Mouse (Mus musculus) heart, postnatal 0 days (tissue): Measurements from ENCODE around the gene Adarb1. TPM values are rescaled to one million over a fixed set of nuclear protein-coding genes. Genes with fewer than 3 reads are reported as not detected.

Source experiments
- ATAC-seq: fragments of 200-750 bp; cut with Nextera tagmentation; 2 replicates; pipeline ENCODE4 v1.8.0; 2017; ENCODE audit warnings: low read depth, moderate number of reproducible peaks, moderate library complexity; ENCODE audit not compliant: insufficient read depth
- DNase-seq: peaks from one replicate; pipeline ENCODE4 v3.0.0-alpha.2; 2016; ENCODE audit warnings: low spot score
- H3K27ac ChIP-seq: fragments of 300-500 bp; sonication (generic); 2 replicates; pipeline ENCODE4 v1.5.1; 2014; ENCODE audit warnings: low read depth, mild to moderate bottlenecking
- H3K27me3 ChIP-seq: fragments of 300-500 bp; sonication (generic); 2 replicates; pipeline ENCODE4 v1.6.1; 2014; ENCODE audit warnings: low read length, mixed read lengths; ENCODE audit not compliant: control insufficient read depth, insufficient read depth
- H3K36me3 ChIP-seq: fragments of 300-500 bp; sonication (generic); replicated peaks from 2 replicates; pipeline ENCODE4 v1.6.1; 2014; ENCODE audit warnings: low read length, mixed read lengths; ENCODE audit not compliant: control insufficient read depth, insufficient read depth
- H3K4me1 ChIP-seq: fragments of 300-500 bp; sonication (generic); 2 replicates; pipeline ENCODE4 v1.6.1; 2014; ENCODE audit warnings: antibody characterized with exemption; ENCODE audit not compliant: control insufficient read depth, insufficient read depth
- H3K4me2 ChIP-seq: fragments of 300-500 bp; sonication (generic); 2 replicates; pipeline ENCODE4 v1.6.1; 2014; ENCODE audit warnings: low read depth, mild to moderate bottlenecking, low read length, moderate library complexity
- H3K4me3 ChIP-seq: fragments of 300-500 bp; sonication (generic); 2 replicates; pipeline ENCODE4 v1.5.1; 2014; ENCODE audit warnings: low read depth, low read length
- H3K9ac ChIP-seq: fragments of 300-500 bp; sonication (generic); replicated peaks from 2 replicates; pipeline ENCODE4 v1.6.1; 2014; ENCODE audit warnings: low read depth, low read length, mixed read lengths
- H3K9me3 ChIP-seq: fragments of 300-500 bp; sonication (generic); replicated peaks from 2 replicates; pipeline ENCODE4 v1.6.1; 2016; ENCODE audit warnings: low read length; ENCODE audit not compliant: control insufficient read depth
- CTCF ChIP-seq: IDR thresholded peaks from 2 replicates; pipeline ENCODE4 v1.5.1; 2016; ENCODE audit warnings: antibody characterized with exemption, control low read depth, low read depth
- EP300 ChIP-seq: IDR thresholded peaks from 2 replicates; pipeline ENCODE4 v1.6.1; 2016; ENCODE audit warnings: antibody characterized with exemption, low read depth
- WGBS: fragments of 180-500 bp; shearing (Covaris S2); extraction: QIAGEN DNeasy Blood & Tissue Kit; methylation state at CpG from one replicate; pipeline ENCODE4 v1.1.7; 2014; 5-methylcytosine and 5-hydroxymethylcytosine counted together
- polyA plus RNA-seq: library from polyadenylated mRNA; unstranded; fragments of >200 nt; fragmentation: Nextera tagmentation; extraction: Ambion mirVana; gene quantifications from 2 replicates; pipeline ENCODE4 v1.2.1, GENCODE M21; 2015
- total RNA-seq: library from RNA; depleted of rRNA; stranded (reverse); fragments of >200 nt; gene quantifications from 2 replicates; pipeline ENCODE4 v1.2.3, GENCODE M21; 2014; ENCODE audit warnings: low replicate concordance

Gene Adarb1
- total and polyA plus RNA-seq, 2 experiments from 2014 or later: 7.8 to 23.7 TPM

DNA sequence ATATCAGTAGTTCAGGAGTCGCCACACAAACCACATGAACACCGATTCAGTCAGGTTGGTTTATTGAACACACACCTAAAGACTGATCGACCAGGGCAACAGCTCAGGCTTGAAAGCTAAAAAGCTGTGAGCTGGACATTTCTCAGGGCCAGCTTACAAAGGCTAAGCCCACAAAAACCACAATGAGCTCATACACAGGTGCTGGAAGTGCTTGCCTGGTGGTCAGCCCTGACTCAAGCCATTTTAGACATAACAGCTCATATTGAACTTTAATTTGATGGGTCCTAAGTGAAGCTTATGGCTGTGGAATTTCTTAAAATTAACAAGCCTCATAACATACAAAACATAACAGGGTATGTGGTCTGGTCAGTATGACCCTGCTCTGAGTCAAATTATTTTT is 2.1 kb upstream of the Adarb1 start:
- Histone ChIP-seq H3K9me3 (no peaks in the 10 kb centered on the region), H3K4me2 (no peak overlapping the region), H3K4me3 (no peak overlapping the region), H3K27me3 (no peaks in the 10 kb centered on the region), H3K27ac (no peak overlapping the region), H3K9ac (no peak overlapping the region), H3K36me3 (no peaks in the 10 kb centered on the region), H3K4me1 (peaks cover 9% of the 10 kb centered on the region)
- DNase-seq (no peak), ATAC-seq (no peak)
- WGBS: 93% methylated on average over 3 of the region's 3 CpGs
- TF ChIP-seq CTCF: no peak
- no peak for TF ChIP-seq EP300

DNA sequence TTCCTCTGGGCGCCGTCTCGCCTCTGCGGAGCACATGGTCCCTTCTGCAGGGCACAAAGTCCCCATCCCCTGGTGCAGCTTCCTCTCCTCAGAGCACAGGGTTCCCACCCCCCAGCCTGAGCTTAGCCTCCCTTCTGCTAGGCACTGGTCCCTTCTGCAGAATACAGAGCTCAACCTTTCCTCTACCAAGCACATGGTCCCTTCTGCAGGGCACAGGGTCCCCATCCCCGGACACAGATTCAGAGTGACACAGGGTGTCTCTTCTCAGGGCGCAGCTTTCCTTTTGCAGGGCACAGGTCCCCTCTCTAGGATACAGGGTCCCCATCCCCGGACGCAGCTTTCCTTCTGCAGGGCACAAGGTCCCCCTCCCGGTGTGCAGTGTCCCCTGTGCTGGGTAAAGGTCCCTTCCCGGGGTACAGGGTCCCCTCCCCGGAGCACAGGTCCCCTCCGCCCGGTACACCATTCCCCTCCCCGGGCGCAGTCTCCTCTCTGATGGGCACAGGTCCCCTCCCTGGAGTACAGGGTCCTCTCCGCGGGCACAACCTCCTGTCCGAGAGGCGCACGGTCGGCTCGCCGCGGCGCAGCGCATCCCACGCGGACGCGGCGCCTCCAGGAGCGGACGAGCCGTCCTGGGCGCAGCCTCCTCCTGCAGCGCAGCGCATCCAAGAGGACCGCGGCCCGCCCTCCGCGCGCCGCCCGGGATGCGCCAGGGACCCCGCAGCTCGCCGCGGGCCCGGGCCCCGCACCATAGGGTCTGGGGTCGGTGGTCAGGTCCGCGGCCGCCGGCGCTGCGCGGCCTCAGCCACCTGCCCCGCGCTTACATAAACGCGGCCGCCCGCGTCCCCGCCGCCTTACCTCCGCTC is 599 bp downstream of the Adarb1 start:
- Histone ChIP-seq H3K9ac (peak overlapping the region; percentile 78), H3K9me3 (no peaks in the 10 kb centered on the region), H3K4me1 (peaks cover 9% of the 10 kb centered on the region), H3K27ac (peak overlapping the region; percentile 71), H3K4me3 (peak overlapping the region; percentile 95), H3K4me2 (peak overlapping the region; percentile 90), H3K36me3 (no peaks in the 10 kb centered on the region), H3K27me3 (no peaks in the 10 kb centered on the region)
- DNase-seq (no peak), ATAC-seq (peak; percentile 78)
- under 1% methylated on average over 57 of the region's 70 CpGs for WGBS
- TF ChIP-seq CTCF (no peak), EP300 (no peak)

DNA sequence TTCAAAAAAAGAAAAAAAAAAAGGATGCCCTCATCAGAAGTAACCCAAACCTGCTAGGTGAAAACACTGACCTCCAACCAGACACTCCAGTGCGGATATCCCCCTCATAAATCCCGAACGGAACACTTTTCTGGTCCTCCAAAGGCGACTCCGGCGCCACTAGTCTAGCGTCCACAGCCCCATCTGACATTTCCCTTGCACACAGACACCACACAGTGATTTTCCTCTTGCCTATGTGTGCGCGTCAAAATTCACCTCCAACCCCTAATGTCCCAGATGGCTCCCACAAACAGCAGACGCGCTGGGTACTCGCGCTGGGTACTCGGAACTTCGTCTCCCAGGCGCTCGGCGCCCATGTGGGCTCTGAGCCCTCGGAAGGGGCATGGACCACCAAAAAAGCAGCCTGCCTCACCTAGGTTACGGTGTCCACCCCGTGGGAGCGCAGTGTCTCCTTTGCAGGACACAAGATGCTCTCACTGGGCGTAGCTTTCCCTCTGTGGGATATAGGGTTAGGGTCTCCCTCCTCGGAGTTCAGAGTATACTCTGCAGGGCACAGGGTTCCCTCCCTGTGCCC is 1.3 kb downstream of the Adarb1 start:
- ATAC-seq (no peak), DNase-seq (no peak)
- Histone ChIP-seq H3K4me2 (peak overlapping the region; percentile 90), H3K4me3 (peak overlapping the region; percentile 95), H3K9me3 (no peaks in the 10 kb centered on the region), H3K36me3 (no peaks in the 10 kb centered on the region), H3K4me1 (peaks cover 9% of the 10 kb centered on the region), H3K27ac (no peak overlapping the region), H3K27me3 (no peaks in the 10 kb centered on the region), H3K9ac (peak overlapping the region; percentile 78; the same call in 1 of the 2 replicates)
- WGBS: 11% methylated on average over 24 of the region's 24 CpGs
- TF ChIP-seq CTCF: no peak
- TF ChIP-seq EP300: no peak

DNA sequence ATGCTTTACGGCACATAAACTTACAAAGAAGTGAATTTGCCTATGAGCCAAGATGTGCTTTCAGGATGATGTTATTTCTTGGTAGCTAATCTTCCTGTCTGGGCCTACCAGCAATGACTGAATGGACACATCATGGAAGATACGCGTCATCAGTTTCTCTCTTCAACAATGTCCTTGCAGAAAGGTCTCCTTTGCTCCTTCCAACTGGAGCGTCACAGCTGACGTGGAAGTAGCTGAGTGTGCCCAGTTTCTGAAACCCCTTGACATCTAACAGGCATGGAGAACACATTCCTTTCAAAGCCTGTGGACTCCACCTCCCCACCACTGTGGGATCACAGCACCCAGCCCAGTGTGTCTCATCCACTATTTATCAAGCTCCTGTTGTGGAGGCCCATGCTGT is 2.2 kb downstream of the Adarb1 start:
- peaks cover 9% of the 10 kb centered on the region for H3K4me1 ChIP-seq
- no peaks in the 10 kb centered on the region for H3K36me3 ChIP-seq
- TF ChIP-seq CTCF (no peak), EP300 (no peak)
- no peaks in the 10 kb centered on the region for H3K9me3 ChIP-seq
- no peaks in the 10 kb centered on the region for H3K27me3 ChIP-seq
- 66% methylated on average over 5 of the region's 5 CpGs for WGBS
- no peak for DNase-seq
- H3K9ac ChIP-seq: no peak overlapping the region
- peak overlapping the region; percentile 95; the same call in 1 of the 2 replicates for H3K4me3 ChIP-seq
- no peak overlapping the region for H3K27ac ChIP-seq
- ATAC-seq: no peak
- peak overlapping the region; percentile 90 for H3K4me2 ChIP-seq

DNA sequence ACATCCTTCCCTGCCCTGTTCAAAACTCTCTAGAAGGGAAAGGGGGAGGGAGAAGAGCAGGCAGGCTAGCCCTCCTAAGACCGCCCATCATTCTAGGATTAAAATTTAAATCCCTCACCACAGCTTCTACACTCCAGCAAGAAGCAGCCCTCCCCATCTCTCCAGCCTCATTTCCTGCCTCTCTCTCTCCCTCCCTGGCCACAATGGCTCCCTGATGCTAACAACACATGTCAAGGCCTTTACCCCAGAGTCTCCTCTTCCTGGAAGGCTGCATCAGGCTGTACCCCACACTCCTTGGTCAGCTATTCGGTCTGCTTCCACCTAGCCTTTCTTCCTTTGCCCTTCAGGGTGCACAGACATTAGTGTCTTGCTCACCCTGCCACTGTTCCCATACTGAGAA is 4.3 kb downstream of the Adarb1 start:
- TF ChIP-seq EP300 (no peak), CTCF (no peak)
- no peak for DNase-seq
- Histone ChIP-seq H3K9me3 (no peaks in the 10 kb centered on the region), H3K4me2 (no peak overlapping the region), H3K27me3 (no peaks in the 10 kb centered on the region), H3K27ac (no peak overlapping the region), H3K4me3 (no peak overlapping the region), H3K4me1 (peaks cover 13% of the 10 kb centered on the region), H3K9ac (no peak overlapping the region), H3K36me3 (no peaks in the 10 kb centered on the region)
- ATAC-seq: no peak
- WGBS: 65% methylated on average over 2 of the region's 2 CpGs
